Mouse (Mus musculus) limb, embryonic 10.5 days (tissue): ENCODE results near the gene Clstn1. TPM values are rescaled to one million over a fixed set of nuclear protein-coding genes. Genes with fewer than 3 reads are reported as not detected.
A peak's percentile ranks its signal among the peaks of the same experiment; 100 is the strongest.

ENCODE experiments used
- DNase-seq: peaks from one replicate; pipeline ENCODE4 v3.0.0-alpha.2; 2017; ENCODE audit warnings: low spot score
- H3K27ac ChIP-seq: fragments of 300-500 bp; sonication (generic); 2 replicates; pipeline ENCODE4 v1.5.1; 2016; ENCODE audit warnings: mild to moderate bottlenecking
- H3K27me3 ChIP-seq: fragments of 300-500 bp; sonication (generic); 2 replicates; pipeline ENCODE4 v1.6.1; 2016; ENCODE audit warnings: low read depth, mild to moderate bottlenecking; ENCODE audit not compliant: poor library complexity, severe bottlenecking
- H3K36me3 ChIP-seq: fragments of 300-500 bp; sonication (generic); 2 replicates; pipeline ENCODE4 v1.6.1; 2016; ENCODE audit warnings: mild to moderate bottlenecking, moderate library complexity
- H3K4me1 ChIP-seq: fragments of 300-500 bp; sonication (generic); 2 replicates; pipeline ENCODE4 v1.6.1; 2016
- H3K4me3 ChIP-seq: fragments of 300-500 bp; sonication (generic); 2 replicates; pipeline ENCODE4 v1.5.1; 2016; ENCODE audit warnings: mild to moderate bottlenecking, moderate library complexity
- H3K9me3 ChIP-seq: fragments of 300-500 bp; sonication (generic); replicated peaks from 2 replicates; pipeline ENCODE4 v1.6.1; 2016; ENCODE audit warnings: mild to moderate bottlenecking
- WGBS: fragments of 180-500 bp; shearing (Covaris S2); methylation state at CpG from one replicate; pipeline ENCODE4 v1.1.7; 2016; 5-methylcytosine and 5-hydroxymethylcytosine counted together
- polyA plus RNA-seq: library from polyadenylated mRNA; unstranded; fragments of >200 nt; fragmentation: Nextera tagmentation; extraction: Ambion mirVana; gene quantifications from 2 replicates; pipeline ENCODE4 v1.2.1, GENCODE M21; 2016

Clstn1 gene
- polyA plus RNA-seq, 1 experiment from 2014 or later, result 41.2 TPM

DNA sequence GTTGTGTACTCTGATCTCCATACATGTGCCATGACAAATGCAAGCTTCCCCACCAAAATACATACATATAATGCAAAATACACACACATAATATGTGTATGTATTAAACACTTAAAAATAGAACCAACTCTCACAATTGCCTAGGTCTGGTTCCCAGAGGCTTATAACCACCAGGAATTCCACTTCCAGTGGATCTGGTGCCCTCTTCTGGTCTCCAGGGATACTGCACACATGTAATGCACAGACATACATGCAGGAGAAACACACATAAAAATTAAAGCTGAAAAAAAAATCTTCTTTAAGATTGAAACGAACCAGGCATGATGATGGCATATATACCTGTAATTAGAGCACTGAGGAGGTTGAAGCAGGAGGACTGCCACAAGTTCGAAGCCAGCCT, 5.2 kb downstream of the Clstn1 start:
- WGBS, result 90% methylated on average over 2 of the region's 2 CpGs
- H3K4me3 ChIP-seq, result no peak overlapping the region
- DNase-seq, result no peak
- peaks cover 16% of the 10 kb centered on the region for H3K4me1 ChIP-seq
- H3K9me3 ChIP-seq, result no peaks in the 10 kb centered on the region
- peaks cover 33% of the 10 kb centered on the region for H3K27me3 ChIP-seq
- H3K36me3 ChIP-seq, result no peaks in the 10 kb centered on the region
- no peak overlapping the region for H3K27ac ChIP-seq

DNA sequence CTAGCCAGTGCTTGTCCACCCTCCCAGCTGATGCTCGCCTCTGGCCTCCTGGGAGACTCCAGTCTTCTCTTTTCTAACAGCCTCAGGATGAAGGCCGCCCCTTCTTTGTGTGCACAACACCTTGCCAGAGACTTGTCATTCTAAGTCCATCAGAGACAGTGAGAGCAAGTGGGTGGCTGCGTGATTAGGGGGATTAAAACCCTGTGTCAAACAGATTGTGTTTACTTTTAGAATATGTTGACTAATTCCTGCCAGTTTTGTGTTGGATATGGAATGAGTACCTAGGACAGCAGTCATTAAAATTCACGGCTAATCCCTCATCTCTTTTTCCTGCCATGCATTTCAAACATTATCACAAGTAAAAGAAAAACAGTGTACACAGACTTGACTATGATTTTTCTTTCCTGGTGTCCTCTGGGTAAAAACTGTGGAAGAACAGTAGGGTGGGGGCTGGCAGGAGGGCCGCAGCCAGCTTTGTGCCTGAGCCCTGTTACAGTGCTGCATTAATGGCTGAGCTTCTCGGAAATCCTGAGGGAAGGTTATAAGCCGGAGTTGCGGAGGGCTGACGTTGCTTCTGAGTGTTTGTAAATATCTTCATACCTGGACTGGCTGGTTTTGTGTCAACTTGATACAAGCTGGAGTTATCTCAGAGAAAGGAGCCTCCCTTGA, 8.8 kb downstream of the Clstn1 start:
- Histone ChIP-seq H3K4me3 (no peak overlapping the region), H3K4me1 (0 out of 2 replicates have a peak, but pooled peaks cover 1% of the 10 kb centered on the region), H3K27ac (no peak overlapping the region), H3K36me3 (no peaks in the 10 kb centered on the region), H3K9me3 (no peaks in the 10 kb centered on the region), H3K27me3 (no peaks in the 10 kb centered on the region)
- no peak for DNase-seq
- 86% methylated on average over 9 of the region's 9 CpGs for WGBS

DNA sequence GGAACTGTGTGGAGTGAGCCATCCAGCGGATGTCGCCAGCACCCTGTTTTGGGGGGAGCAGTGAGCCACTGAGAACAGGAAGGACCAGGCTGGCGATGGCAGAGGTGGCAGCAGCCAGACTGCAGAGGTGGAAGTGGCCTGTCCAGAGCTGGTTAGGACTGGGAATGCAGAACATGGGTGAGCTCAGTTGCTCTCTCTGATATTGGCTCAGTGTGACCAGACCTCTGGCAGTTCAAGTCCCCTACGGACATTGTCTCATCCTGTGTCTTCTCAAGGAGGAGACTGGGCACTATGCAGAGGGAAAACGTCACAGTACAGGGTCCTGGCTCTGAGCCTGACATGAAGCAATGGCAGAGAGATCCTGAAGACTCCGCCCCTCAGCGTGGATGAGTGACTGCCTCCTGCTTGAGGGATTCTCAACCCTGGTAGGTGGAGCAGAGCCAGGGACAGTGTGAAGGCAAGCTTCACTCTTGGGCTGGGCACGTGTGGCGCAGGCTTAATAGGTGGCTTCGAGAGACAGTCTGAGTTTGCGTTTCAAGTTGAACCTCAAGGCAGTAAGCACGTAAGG, 11.5 kb downstream of the Clstn1 start:
- Histone ChIP-seq H3K4me3 (no peak overlapping the region), H3K36me3 (no peaks in the 10 kb centered on the region), H3K9me3 (no peaks in the 10 kb centered on the region), H3K4me1 (peaks cover 11% of the 10 kb centered on the region), H3K27me3 (no peaks in the 10 kb centered on the region), H3K27ac (no peak overlapping the region)
- DNase-seq, result no peak
- WGBS, result 78% methylated on average over 12 of the region's 12 CpGs

DNA sequence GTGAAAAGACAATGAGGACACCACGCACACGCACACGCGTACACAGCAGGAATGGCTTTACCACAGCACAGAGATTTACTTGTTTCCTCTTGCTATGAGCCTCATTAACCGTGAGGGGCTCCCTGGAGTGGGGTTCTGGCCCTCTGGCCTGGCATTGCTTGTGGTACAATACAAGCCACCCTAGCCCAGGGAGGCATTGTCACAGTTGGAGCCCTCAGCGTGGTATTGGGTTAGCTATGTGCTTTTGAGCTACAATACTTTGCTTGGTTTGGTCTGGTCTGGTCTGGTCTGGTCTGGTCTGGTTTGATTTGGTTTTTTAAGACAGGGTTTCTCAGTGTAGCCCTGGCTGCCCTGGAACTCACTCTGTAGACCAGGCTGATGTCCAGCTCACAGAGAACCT, 13.3 kb downstream of the Clstn1 start:
- 91% methylated on average over 6 of the region's 6 CpGs for WGBS
- no peaks in the 10 kb centered on the region for H3K9me3 ChIP-seq
- H3K4me3 ChIP-seq, result no peak overlapping the region
- DNase-seq, result no peak
- peaks cover 8% of the 10 kb centered on the region; the same call in 1 of the 2 replicates for H3K36me3 ChIP-seq
- no peak overlapping the region for H3K27ac ChIP-seq
- peaks cover 11% of the 10 kb centered on the region for H3K4me1 ChIP-seq
- H3K27me3 ChIP-seq, result no peaks in the 10 kb centered on the region

DNA sequence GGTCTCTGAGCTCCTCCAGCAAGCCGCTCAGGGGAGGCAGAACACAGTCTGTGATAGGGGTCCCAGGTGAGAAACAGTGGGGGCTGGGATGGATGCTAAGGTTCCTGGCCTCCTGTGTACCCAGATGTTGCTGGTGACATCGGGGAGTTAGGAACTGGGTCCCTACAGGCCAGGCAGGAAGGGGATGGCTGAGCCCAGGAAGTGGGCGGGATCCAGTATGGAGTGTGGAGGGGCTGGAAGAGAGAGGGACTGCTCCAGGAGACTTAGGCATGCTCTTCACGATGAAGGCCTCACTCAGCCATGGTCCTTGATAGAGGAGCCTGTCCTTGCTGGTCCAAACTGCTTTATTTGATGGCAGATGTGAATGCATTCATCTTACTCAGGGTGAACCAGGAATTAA, 13.9 kb downstream of the Clstn1 start:
- WGBS, result 87% methylated on average over 4 of the region's 4 CpGs
- no peaks in the 10 kb centered on the region for H3K27me3 ChIP-seq
- H3K4me1 ChIP-seq, result peaks cover 11% of the 10 kb centered on the region
- peaks cover 9% of the 10 kb centered on the region; the same call in 1 of the 2 replicates for H3K36me3 ChIP-seq
- H3K27ac ChIP-seq, result no peak overlapping the region
- DNase-seq, result no peak
- H3K4me3 ChIP-seq, result no peak overlapping the region
- H3K9me3 ChIP-seq, result no peaks in the 10 kb centered on the region

DNA sequence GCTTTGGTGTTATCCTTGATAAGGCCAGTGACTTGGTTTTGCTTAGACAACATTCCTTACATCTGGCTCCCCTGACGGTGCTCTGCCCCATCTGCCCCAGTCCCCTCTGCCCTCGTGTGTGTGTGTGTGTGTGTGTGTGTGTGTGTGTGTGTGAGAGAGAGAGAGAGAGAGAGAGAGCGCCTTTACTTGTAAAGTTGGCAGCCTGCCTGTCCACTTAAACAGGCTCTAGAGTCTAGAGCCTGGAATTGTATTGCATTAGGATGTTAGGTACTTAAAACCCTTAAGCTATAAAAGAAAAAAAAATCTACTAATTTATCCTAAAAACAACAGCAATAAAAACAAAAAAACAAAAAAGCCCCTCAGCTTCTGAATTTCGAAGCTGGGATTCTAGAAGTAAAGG, 15.2 kb downstream of the Clstn1 start:
- H3K27ac ChIP-seq, result no peak overlapping the region
- H3K4me1 ChIP-seq, result peaks cover 17% of the 10 kb centered on the region
- peaks cover 9% of the 10 kb centered on the region; the same call in 1 of the 2 replicates for H3K36me3 ChIP-seq
- no peaks in the 10 kb centered on the region for H3K9me3 ChIP-seq
- no peak for DNase-seq
- H3K27me3 ChIP-seq, result no peaks in the 10 kb centered on the region
- H3K4me3 ChIP-seq, result no peak overlapping the region
- WGBS, result 47% methylated on average over 4 of the region's 4 CpGs

DNA sequence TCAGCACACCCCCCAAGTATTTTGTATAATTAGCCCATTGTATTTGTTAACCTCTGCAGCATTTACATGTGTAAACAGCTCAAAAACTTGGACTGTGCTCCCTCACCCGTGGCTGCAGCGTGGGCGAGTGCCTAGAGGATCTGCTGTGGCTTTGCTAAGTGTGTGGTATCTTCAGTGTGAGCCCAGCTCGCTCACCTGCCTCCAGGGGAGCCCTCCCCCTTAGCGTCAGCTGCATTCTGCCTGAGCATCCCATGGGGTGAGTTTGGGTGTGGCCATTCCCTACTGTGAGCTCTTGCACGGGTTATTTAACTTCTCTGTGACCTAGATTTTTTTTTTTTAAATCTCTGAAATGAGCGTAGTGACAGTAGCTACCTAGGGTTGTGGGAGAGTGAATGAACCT, 16.0 kb downstream of the Clstn1 start:
- Histone ChIP-seq H3K27ac (no peak overlapping the region), H3K4me1 (peaks cover 24% of the 10 kb centered on the region)

DNA sequence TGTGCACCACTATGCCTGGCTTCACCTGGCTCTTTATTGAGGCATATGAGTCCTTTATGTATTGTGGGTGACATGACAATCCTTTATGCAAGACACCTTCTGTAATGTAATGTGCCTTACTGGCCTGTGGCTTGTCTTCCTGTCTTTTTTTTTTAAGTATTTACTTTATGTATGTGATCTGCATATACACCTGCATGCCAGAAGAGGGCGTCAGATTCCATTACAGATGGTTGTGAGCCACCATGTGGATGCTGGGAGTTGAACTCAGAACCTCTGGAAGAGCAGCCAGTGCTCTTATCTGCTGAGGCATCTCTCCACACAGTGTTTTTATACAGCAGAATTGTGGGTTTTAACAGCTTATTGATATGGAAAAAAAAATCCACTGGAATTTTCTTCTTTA, 17.6 kb downstream of the Clstn1 start:
- Histone ChIP-seq H3K36me3 (peaks cover 9% of the 10 kb centered on the region; the same call in 1 of the 2 replicates), H3K27me3 (no peaks in the 10 kb centered on the region), H3K4me3 (no peak overlapping the region), H3K27ac (no peak overlapping the region), H3K9me3 (no peaks in the 10 kb centered on the region), H3K4me1 (peaks cover 37% of the 10 kb centered on the region)
- 61% methylated on average over 1 of the region's 1 CpGs for WGBS
- no peak for DNase-seq

More for the DNA sequence above, 16.0 kb downstream of the Clstn1 start:
- no peak for DNase-seq
- H3K9me3 ChIP-seq, result no peaks in the 10 kb centered on the region
- 66% methylated on average over 7 of the region's 7 CpGs for WGBS
- no peaks in the 10 kb centered on the region for H3K27me3 ChIP-seq
- no peak overlapping the region for H3K4me3 ChIP-seq
- peaks cover 9% of the 10 kb centered on the region; the same call in 1 of the 2 replicates for H3K36me3 ChIP-seq

DNA sequence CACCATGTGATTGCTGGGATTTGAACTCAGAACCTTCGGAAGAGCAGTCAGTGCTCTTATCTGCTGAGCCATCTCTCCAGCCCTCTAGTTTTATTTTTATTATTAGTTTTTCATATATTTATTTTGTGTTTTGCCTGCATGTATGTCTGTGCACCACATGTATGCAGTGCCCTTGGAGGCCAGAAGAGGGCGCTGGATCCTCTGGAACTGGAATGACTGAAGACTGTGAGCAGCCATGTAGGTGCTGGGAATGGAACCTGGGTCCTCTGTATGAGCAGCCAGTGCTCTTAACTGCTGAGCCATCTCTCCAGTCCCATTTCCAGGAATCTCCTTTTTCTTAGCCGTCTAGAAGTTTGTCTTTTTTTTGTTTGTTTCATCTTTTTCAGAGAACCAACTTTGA, 18.2 kb downstream of the Clstn1 start:
- Histone ChIP-seq H3K36me3 (peaks cover 9% of the 10 kb centered on the region; the same call in 1 of the 2 replicates), H3K27me3 (no peaks in the 10 kb centered on the region), H3K27ac (no peak overlapping the region), H3K4me3 (no peak overlapping the region), H3K9me3 (no peaks in the 10 kb centered on the region), H3K4me1 (peaks cover 42% of the 10 kb centered on the region)
- 82% methylated on average over 3 of the region's 3 CpGs for WGBS
- DNase-seq, result no peak

DNA sequence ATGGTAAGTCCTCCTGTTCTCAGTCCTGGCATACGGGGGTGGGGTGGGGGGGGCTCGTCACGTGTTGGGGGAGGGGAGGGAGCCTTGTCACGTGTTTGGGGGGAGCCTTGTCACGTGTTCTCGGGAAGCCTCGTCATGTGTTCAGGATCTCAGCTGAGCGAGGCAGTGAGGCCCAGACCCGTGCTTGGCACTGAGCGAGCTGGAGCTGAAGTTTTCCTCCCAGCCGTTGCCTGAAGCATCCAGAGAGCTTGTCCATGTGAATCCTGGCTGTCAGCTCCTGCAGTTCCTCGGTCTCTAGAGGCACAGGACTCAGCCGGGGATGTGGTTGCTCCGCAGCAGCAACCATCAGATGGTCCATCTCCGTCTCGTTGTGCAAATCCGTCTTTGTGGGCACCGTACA, 19.8 kb downstream of the Clstn1 start:
- Histone ChIP-seq H3K36me3 (peaks cover 9% of the 10 kb centered on the region; the same call in 1 of the 2 replicates), H3K4me1 (peaks cover 36% of the 10 kb centered on the region), H3K9me3 (no peaks in the 10 kb centered on the region), H3K27ac (no peak overlapping the region), H3K4me3 (no peak overlapping the region), H3K27me3 (no peaks in the 10 kb centered on the region)
- DNase-seq, result no peak
- WGBS, result 88% methylated on average over 18 of the region's 18 CpGs

DNA sequence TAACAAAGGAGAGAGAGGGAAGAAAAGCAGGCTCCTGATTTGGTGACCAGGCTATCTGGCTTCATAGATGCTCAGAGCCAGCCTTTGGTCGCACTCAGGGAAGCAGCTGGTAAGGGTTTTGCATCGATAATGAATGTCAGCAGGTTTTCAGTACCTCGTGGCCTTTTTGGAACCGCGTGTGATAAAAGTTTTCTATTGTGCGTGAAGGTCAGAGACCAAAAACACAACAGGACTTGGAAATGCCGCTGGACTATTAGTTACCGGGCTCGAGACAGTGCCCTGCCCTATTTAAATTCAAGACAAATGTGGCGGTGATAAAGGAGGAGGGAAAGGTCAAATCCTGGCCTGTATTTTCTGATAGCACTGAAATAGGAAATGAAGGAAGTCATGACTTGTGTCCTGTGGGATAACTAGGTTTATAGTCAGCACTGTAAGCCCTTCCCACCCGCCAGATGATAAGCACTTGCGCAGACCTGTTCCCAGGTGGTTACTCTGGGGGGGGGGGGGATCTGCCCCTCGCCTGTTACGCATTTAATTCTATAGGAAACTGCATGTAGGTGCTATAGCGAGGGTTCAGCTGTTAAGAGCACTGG, 20.6 kb downstream of the Clstn1 start:
- Histone ChIP-seq H3K27me3 (no peaks in the 10 kb centered on the region), H3K9me3 (no peaks in the 10 kb centered on the region), H3K27ac (no peak overlapping the region), H3K4me3 (no peak overlapping the region), H3K4me1 (peaks cover 31% of the 10 kb centered on the region), H3K36me3 (peaks cover 9% of the 10 kb centered on the region; the same call in 1 of the 2 replicates)
- no peak for DNase-seq
- 63% methylated on average over 15 of the region's 15 CpGs for WGBS

DNA sequence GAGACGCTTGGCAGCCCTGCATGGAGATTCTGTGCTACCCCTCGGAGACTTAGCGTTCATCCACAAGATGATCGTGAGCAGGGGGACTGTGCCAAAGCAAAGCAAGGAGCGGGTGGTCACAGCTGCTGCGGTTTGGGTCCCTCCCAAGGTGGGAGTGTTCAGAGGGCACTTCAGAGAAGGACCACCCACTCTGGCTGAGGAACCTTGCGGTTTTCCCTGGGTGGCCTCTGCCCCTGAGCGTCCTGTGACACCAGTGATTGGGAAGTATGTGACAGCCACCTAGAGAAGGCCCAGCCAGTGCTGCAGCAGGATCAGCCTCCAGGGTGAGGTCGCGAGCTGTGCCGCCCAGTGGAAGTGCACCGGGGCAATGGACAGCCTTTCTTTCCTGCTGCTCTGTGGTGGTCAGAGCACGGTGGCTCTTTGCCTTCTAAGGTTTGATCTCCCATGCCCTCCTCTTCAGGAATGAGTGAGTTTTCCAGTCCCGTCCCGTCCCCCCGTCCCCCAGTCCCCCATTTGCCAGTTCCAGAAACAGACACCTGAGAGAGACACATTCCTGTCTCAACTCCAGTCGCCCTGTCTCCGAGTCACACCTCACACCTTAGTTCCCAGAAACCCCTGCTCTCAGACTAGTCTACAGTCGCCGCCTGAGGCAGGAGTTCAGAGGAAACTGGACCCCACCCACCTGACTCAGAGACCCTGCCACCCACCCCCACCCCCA, 21.5 kb downstream of the Clstn1 start:
- Histone ChIP-seq H3K4me1 (peaks cover 31% of the 10 kb centered on the region), H3K4me3 (no peak overlapping the region), H3K9me3 (no peaks in the 10 kb centered on the region), H3K36me3 (peaks cover 9% of the 10 kb centered on the region; the same call in 1 of the 2 replicates), H3K27me3 (no peaks in the 10 kb centered on the region), H3K27ac (peak overlapping the region; percentile 26; the same call in 1 of the 2 replicates)
- 57% methylated on average over 20 of the region's 20 CpGs for WGBS
- no peak for DNase-seq

DNA sequence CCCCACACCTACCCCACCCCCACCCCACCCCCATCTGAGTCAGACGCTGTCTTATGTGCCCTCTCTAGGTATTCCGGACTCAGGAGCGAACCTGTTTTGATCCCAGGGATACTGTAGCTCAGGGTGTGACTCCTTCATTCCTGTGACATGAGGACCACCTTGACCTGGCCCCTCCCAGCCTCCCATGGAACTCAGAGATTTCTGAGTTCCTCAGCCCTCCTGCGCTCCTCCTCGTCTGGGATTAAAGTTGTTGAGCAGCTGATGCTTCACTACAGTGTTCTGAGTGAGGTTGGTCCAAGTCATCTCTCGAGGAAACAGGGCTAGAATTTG, 22.0 kb downstream of the Clstn1 start:
- H3K27me3 ChIP-seq, result no peaks in the 10 kb centered on the region
- no peaks in the 10 kb centered on the region for H3K9me3 ChIP-seq
- no peak for DNase-seq
- H3K27ac ChIP-seq, result no peak overlapping the region
- peaks cover 9% of the 10 kb centered on the region; the same call in 1 of the 2 replicates for H3K36me3 ChIP-seq
- no peak overlapping the region for H3K4me3 ChIP-seq
- H3K4me1 ChIP-seq, result peaks cover 31% of the 10 kb centered on the region
- 86% methylated on average over 6 of the region's 6 CpGs for WGBS
